Mouse (Mus musculus) frontal cortex, postnatal 14 days (tissue): Measurements from ENCODE around the gene Slamf9.

ENCODE experiments used
- DNase-seq, 2 experiments: peaks; one replicate each; pipeline ENCODE4 v3.0.0; 2022; ENCODE audit warnings: low spot score in 2 of 2

Gene Slamf9

DNA sequence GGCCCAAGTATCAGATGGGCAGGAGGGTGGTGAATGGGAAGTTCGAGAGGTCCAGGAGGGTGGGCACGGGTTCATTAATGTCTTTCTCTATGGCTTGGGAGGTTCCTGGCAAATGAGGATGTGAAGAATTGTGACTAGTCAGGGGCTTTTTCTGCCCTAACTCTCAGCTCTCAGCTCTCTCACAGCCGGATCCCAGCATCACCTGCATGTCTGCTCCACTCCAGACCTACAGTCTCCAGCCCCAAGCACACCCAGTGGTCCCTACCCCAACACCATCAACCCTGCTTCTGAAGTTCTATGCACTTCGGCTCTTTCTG, 39.0 kb downstream of the Slamf9 start:
- DNase-seq: no peak

DNA sequence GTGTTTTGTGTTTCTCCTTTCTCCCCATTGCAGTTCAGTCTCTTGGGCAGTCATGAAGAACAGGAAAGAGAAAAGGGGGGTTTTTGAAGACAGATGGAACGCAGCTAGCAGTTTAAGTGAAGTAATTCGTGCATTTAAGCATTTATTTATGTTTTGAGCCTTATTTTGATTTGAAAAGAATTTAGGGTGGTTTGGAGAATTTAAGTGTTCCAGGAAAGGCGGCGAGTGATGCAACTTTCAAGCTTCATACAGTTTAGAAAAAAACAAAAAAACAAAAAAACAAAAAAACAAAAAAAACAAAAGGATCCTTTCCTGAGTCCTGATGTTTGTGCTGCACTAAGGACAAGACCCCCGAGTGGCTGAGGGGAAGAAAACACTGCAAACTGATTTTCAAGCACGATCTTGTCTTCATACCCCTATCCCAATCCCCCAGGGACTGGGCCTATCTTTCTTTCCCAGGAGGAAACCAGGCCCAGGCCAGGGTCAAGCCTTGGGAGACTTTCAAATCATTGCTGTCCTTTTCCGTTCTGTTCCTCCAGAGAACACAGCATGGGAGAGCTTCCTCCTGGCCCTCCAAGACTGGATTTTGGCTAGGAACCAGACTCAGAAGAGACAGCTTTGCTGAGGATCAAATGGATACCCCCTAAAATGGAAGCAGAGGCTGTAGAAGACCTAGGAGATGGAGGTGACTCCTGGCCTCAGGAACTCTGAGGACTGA, 39.6 kb downstream of the Slamf9 start:
- DNase-seq: no peak

GRCm38 (mm10) chr1:172515396-172515795, 40.2 kb downstream of the Slamf9 start:
- no peak for DNase-seq

- DNase-seq: no peak
Measured at GRCm38 (mm10) chr1:172518013-172518412, 42.9 kb downstream of the Slamf9 start.

- DNase-seq: no peak
Measured at GRCm38 (mm10) chr1:172519644-172520043, 44.5 kb downstream of the Slamf9 start.

DNA sequence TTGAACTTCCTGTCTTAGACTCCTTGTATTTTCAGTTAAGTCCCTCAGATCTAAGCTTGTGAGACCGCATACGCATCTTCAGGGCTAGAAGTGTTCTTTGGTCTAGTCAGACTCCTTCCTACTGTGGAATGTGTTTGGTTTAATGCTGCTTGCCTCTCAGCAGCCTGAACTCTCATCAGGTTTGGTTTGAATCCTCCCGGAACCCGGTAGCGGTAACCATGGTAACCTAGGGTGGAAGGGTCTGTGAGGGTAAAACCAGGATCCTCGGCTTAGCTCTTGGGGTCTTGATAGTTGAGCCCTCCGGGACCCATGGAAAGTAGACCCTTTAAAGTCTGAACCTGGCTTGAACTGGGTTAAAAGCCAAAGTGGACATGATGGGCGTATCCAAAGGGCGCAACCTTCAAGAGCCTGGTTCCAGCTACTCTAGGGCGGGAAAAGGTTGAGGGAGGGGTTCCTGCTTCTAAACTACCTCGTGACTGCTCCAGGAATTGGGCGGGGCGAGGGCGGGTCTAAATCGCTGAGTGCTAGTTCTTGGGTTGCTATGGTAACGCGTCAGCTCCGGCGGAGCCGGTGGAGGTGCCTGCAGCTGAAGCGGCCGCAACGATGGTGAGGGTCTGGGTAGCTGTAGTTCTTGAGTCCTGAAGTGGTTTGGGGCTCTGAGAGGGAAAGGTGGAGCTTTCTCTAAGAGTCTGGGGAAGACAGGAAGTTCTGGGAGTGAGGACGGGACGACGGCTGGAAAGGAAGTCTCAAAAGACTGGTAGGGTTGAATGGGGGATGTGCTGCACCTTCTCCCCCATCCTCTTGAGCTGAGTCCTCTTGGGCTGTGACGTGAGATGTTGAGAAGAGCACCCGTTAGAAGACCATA, 45.6 kb downstream of the Slamf9 start, which contains the start of gene Cfap45:
Gene Cfap45, plus strand, starts transcription at position 226 of the 865 bp plus-strand sequence.
- DNase-seq: peak; percentile 74 to 76

GRCm38 (mm10) chr1:172522524-172522923, 47.4 kb downstream of the Slamf9 start:
- no peak for DNase-seq

GRCm38 (mm10) chr1:172523699-172524101, 48.5 kb downstream of the Slamf9 start:
- no peak for DNase-seq

DNA sequence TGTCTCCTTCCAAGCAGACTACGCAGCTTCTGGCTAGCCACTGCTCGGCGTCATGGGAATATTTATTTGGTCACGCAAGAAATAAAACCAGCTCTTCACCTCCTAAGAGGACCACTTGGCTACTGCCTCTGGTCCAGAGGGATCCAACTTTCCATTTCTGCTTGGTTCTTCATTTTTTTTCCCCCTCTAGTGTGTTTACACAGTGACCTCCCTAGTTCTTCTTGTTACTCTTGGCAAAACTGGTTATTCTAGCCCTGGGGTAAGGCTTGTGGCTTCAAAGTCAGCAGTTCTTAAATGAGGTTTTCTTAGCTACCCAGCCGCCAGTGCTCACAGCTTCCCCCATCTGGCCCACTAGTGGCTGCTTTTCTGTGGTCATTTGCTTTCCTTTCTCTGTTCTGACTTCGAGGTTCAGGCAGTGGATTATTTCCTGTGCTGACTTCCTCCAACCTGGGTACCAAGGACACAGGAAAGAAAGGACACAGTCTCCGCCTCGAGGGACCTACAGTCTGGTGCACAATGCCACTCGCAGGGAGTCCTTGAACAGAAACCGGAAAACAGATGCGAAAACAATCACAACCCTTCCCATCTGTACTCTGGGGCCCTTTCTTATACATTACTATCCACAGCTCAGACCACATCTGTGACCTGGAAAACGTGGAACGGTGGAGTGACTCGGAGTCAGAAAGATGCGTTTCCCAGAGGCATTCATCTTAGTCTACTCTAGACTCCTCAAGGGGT, 50.0 kb downstream of the Slamf9 start:
- no peak for DNase-seq

DNA sequence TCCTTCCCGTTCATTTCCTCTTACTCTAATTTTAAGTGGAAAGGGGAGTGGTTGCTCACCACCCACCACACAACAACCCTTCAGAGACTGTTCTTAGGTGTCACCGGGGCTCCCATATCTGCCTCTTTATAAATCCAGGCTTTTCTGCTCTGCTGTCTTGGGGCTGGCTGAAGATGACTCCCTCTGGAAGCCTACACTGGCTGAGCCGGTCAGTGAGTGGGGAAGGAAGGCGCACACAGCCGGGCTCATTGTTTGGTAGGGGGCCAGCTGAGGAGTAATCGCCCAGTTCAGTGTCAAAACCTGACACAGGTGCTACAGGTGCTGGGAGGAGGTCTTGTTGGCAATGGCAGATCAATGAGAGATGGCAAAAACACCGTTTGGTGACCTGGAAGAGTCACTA, 50.8 kb downstream of the Slamf9 start:
- DNase-seq: no peak

DNA sequence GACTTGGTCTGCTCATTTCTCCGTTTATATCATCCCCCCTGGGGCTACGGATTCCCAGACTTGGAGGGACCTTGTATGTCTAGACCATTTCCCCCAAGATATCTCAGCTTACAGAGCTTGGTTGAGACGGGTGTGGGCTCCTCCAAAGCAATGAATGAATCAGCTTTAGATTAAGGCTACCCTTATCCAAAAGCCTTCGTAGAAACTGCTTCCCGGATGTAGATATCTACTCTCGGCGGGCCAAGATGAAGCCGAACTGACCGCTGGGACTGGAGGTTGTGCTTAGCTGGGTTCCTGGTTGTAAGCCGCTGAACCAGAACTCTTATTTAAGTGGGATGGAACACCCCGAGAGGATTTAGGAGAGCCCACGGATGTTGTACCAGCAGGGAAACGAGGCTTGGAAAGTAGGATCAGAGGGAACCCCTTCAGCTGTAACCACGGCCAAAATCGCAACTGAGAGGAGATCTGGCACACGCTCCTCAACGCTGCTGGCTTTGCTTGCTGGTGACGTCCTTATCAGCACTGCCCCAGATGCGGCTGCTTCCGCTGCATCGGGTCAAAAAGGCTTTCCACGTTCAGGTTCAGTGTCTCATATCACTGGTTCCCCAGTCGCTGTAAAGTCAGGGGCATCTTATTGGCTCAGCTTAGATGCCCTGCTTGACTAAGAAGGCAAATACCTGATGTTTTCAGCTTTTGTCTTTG, 51.4 kb downstream of the Slamf9 start:
- no peak for DNase-seq

DNA sequence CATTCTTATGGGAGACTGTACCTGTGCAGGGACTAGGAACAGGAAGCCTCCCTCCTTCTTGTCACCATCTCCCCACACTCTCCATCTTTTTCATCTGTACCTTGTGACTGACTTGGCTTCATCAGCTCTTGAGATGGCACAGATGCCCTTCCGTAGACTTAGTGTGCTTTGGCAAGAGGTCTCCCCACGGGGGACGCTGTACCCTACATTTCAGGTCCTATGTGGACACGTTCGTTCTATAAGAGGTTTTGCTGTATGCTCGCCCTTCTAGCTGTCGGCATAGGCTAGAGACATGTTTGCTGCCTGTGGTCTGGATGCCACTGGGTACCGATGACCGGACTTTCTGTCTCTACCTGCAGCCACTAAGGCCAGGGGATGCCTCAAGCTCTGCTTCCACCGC, 52.3 kb downstream of the Slamf9 start:
- DNase-seq: no peak
